Comparison of ENCODE assay signal across 24 mouse cellular contexts in genomic region chr1:84321327-84321726, GRCm38 (mm10). TPM values are rescaled to one million over a fixed set of nuclear protein-coding genes. Genes with fewer than 3 reads are reported as not detected.
DNase-seq lines count a peak whose midpoint lies in the region; ATAC-seq and TF ChIP-seq lines count a peak whose summit lies in the region.
"Had no signal": no experiment of that assay in that cellular context is flagged by ENCODE, and none has a peak within 500 bp of the region (broad histone marks: within the 10 kb centered on the region; RNA-seq: fewer than 3 reads in every experiment).

No protein-coding gene starts in this region.

- intact Hi-C loops in left cerebral cortex, adult 2 months (cut with DNase I): no loop called here

- no peak overlapping the region for H3K4me2 ChIP-seq in forebrain, postnatal 0 days (ENCODE audit: low read depth)
- H3K4me2 ChIP-seq: embryonic facial prominence, embryonic 13.5 days; forebrain, embryonic 15.5 days; hindbrain, embryonic 12.5 days; limb, embryonic 15.5 days; liver, embryonic 15.5 days; midbrain, embryonic 13.5 days; neural tube, embryonic 12.5 days had no signal

- H3K27me3 ChIP-seq in forebrain, postnatal 0 days (ENCODE audit: insufficient read depth, low read length): no peaks in the 10 kb centered on the region
- no peaks in the 10 kb centered on the region for H3K27me3 ChIP-seq in forebrain, embryonic 10.5 days (ENCODE audit: poor library complexity, severe bottlenecking)
- H3K27me3 ChIP-seq: embryonic facial prominence, embryonic 13.5 days; forebrain, embryonic 15.5 days; hindbrain, embryonic 12.5 days; limb, embryonic 15.5 days; liver, embryonic 15.5 days; midbrain, embryonic 13.5 days; neural tube, embryonic 12.5 days had no signal

- 61% methylated on average over 4 of the region's 4 CpGs for WGBS in forebrain, postnatal 0 days
- WGBS in forebrain, embryonic 10.5 days: 90% methylated on average over 4 of the region's 4 CpGs

- no peak overlapping the region for H3K4me3 ChIP-seq in forebrain, postnatal 0 days (ENCODE audit: low read depth, low read length)
- no peak overlapping the region for H3K4me3 ChIP-seq in forebrain, embryonic 10.5 days
- no peak overlapping the region for H3K4me3 ChIP-seq in layer of hippocampus, adult 2 months
- no peak overlapping the region for H3K4me3 ChIP-seq in left cerebral cortex, adult 2 months
- H3K4me3 ChIP-seq: embryonic facial prominence, embryonic 13.5 days; forebrain, embryonic 15.5 days; heart, adult 2 months; hindbrain, embryonic 12.5 days; limb, embryonic 15.5 days; liver, embryonic 15.5 days; midbrain, embryonic 13.5 days; neural tube, embryonic 12.5 days had no signal

- peak; percentile 10 for DNase-seq in forebrain, postnatal 0 days
- DNase-seq in forebrain, embryonic 10.5 days (ENCODE audit: extremely low spot score, low spot score): no peak
- DNase-seq in layer of hippocampus, adult 2 months (ENCODE audit: low spot score in 2 of 2): peak in 1 of 2 experiments; percentile 36
- DNase-seq in layer of hippocampus, adult 11-12 months (ENCODE audit: low spot score): no peak
- DNase-seq in left cerebral cortex, adult 2 months (ENCODE audit: extremely low spot score in 1 of 2, low spot score in 2 of 2): no peak
- no peak for DNase-seq in kidney, adult 8-10 months
- DNase-seq: B cell, adult 2 months; cerebellum, postnatal 10 days; gastrocnemius, postnatal 10 days; heart, adult 2 months; kidney, adult 9 months; kidney, postnatal 4 days; layer of hippocampus, postnatal 36 days; spleen, adult 18-20 months; thymus, postnatal 4 days had no signal

- H3K4me1 ChIP-seq in forebrain, postnatal 0 days (ENCODE audit: insufficient read depth): no peaks in the 10 kb centered on the region
- H3K4me1 ChIP-seq in forebrain, embryonic 10.5 days: peaks cover 5% of the 10 kb centered on the region; the same call in 1 of the 2 replicates
- H3K4me1 ChIP-seq: forebrain, embryonic 15.5 days; hindbrain, embryonic 12.5 days; liver, embryonic 15.5 days; neural tube, embryonic 12.5 days had no signal

- no peaks in the 10 kb centered on the region for H3K36me3 ChIP-seq in forebrain, postnatal 0 days (ENCODE audit: insufficient read depth)
- H3K36me3 ChIP-seq in forebrain, embryonic 10.5 days (replicated peaks): no peaks in the 10 kb centered on the region
- H3K36me3 ChIP-seq: embryonic facial prominence, embryonic 13.5 days; forebrain, embryonic 15.5 days; hindbrain, embryonic 12.5 days; limb, embryonic 15.5 days; liver, embryonic 15.5 days; midbrain, embryonic 13.5 days; neural tube, embryonic 12.5 days had no signal

- H3K27ac ChIP-seq in forebrain, postnatal 0 days (ENCODE audit: low read depth, low read length): no peak overlapping the region
- H3K27ac ChIP-seq in forebrain, embryonic 10.5 days: no peak overlapping the region
- peak overlapping the region; percentile 29; the same call in 1 of the 2 replicates for H3K27ac ChIP-seq in layer of hippocampus, adult 2 months
- no peak overlapping the region for H3K27ac ChIP-seq in left cerebral cortex, adult 2 months
- H3K27ac ChIP-seq: embryonic facial prominence, embryonic 13.5 days; forebrain, embryonic 15.5 days; hindbrain, embryonic 12.5 days; limb, embryonic 15.5 days; liver, embryonic 15.5 days; midbrain, embryonic 13.5 days; neural tube, embryonic 12.5 days had no signal

- no peaks in the 10 kb centered on the region for H3K9me3 ChIP-seq in forebrain, postnatal 0 days (ENCODE audit: low read length)
- H3K9me3 ChIP-seq in forebrain, embryonic 10.5 days: no peaks in the 10 kb centered on the region
- H3K9me3 ChIP-seq: embryonic facial prominence, embryonic 13.5 days; forebrain, embryonic 15.5 days; hindbrain, embryonic 12.5 days; limb, embryonic 15.5 days; liver, embryonic 15.5 days; midbrain, embryonic 13.5 days; neural tube, embryonic 12.5 days had no signal

- TF ChIP-seq CTCF in forebrain, postnatal 0 days (IDR thresholded peaks at IDR 0.05; ENCODE audit: low read depth): no peak
- TF ChIP-seq CTCF in layer of hippocampus, adult 2 months (conservative IDR thresholded peaks at IDR 0.05): no peak
- TF ChIP-seq CTCF in left cerebral cortex, adult 2 months (IDR thresholded peaks at IDR 0.05): no peak

- H3K9ac ChIP-seq in forebrain, postnatal 0 days: no peak overlapping the region
- H3K9ac ChIP-seq: embryonic facial prominence, embryonic 13.5 days; forebrain, embryonic 15.5 days; hindbrain, embryonic 12.5 days; limb, embryonic 15.5 days; liver, embryonic 15.5 days; midbrain, embryonic 13.5 days; neural tube, embryonic 12.5 days had no signal

- peak; percentile 23; the same call in 1 of the 2 replicates for ATAC-seq in forebrain, postnatal 0 days
- peak; percentile 40 for ATAC-seq in granulocyte monocyte progenitor cell, adult 5-6 weeks (replicated peaks; ENCODE audit: poor library complexity, severe bottlenecking)
- ATAC-seq: forebrain, embryonic 15.5 days; inflammation-experienced regulatory T-cells, adult 6 months; midbrain, embryonic 13.5 days had no signal

RNA-seq across cellular contexts. Expression of gene Pid1, which starts 42.7 kb away (rescaled TPM):
- 46.3 and 48.6 TPM in 2 replicates for total RNA-seq in forebrain, postnatal 0 days (2014; rRNA removed)
- polyA plus RNA-seq in forebrain, postnatal 0 days (2015; fragmentation: Nextera tagmentation; extraction: Ambion mirVana): 38.3 and 57.8 TPM in 2 replicates
- 13.2 and 16.3 TPM in 2 replicates for polyA plus RNA-seq in forebrain, embryonic 10.5 days (2016; fragmentation: Nextera tagmentation; extraction: Ambion mirVana)
- 10 to 100 TPM; 36.8 to 39.4 TPM for total RNA-seq in layer of hippocampus, adult 2 months (2021)
- total RNA-seq in granulocyte monocyte progenitor cell, adult 5-6 weeks (2014; fragmentation: Nextera tagmentation): 4.1 and 5.3 TPM in 2 replicates
- 0.21 and 2.7 TPM in 2 replicates for total RNA-seq in granulocyte monocyte progenitor cell, adult 5-6 weeks (2017)
- 10 to 100 TPM; 41.9 to 42.1 TPM for total RNA-seq in left cerebral cortex, adult 2 months (2021)
